Mouse (Mus musculus) hindbrain, postnatal 0 days (tissue): ENCODE measurements at regions not wholly inside any gene's neighbourhood (a gene's known extent, or its start where the extent isn't known, plus 50 kb on each side); places are given as distances from the start of the nearest gene placed in this dataset.

ENCODE experiments used
- ATAC-seq: fragments of 200-750 bp; cut with Nextera tagmentation; 2 replicates; pipeline ENCODE4 v1.8.0; 2017; ENCODE audit warnings: mild to moderate bottlenecking, moderate TSS enrichment, moderate library complexity
- DNase-seq: peaks from one replicate; pipeline ENCODE4 v3.0.0-alpha.2; 2015; ENCODE audit warnings: low spot score
- H3K27ac ChIP-seq: fragments of 300-500 bp; sonication (generic); 2 replicates; pipeline ENCODE4 v1.5.1; 2014; ENCODE audit warnings: mild to moderate bottlenecking
- H3K27me3 ChIP-seq: fragments of 300-500 bp; sonication (generic); 2 replicates; pipeline ENCODE4 v1.6.1; 2014; ENCODE audit warnings: low read length, mixed read lengths; ENCODE audit not compliant: insufficient read depth
- H3K36me3 ChIP-seq: fragments of 300-500 bp; sonication (generic); 2 replicates; pipeline ENCODE4 v1.6.1; 2014; ENCODE audit warnings: low read length, mixed read lengths; ENCODE audit not compliant: insufficient read depth
- H3K4me1 ChIP-seq: fragments of 300-500 bp; sonication (generic); 2 replicates; pipeline ENCODE4 v1.6.1; 2014; ENCODE audit warnings: antibody characterized with exemption, low read length, mixed read lengths; ENCODE audit not compliant: insufficient read depth
- H3K4me2 ChIP-seq: fragments of 300-500 bp; sonication (generic); 2 replicates; pipeline ENCODE4 v1.6.1; 2014; ENCODE audit warnings: low read depth, mild to moderate bottlenecking, low read length, moderate library complexity, mixed read lengths
- H3K4me3 ChIP-seq: fragments of 300-500 bp; sonication (generic); 2 replicates; pipeline ENCODE4 v1.5.1; 2014; ENCODE audit warnings: low read length
- H3K9ac ChIP-seq: fragments of 300-500 bp; sonication (generic); replicated peaks from 2 replicates; pipeline ENCODE4 v1.6.1; 2014; ENCODE audit warnings: mild to moderate bottlenecking, low read length, moderate library complexity, mixed read lengths
- H3K9me3 ChIP-seq: fragments of 300-500 bp; sonication (generic); 2 replicates; pipeline ENCODE4 v1.6.1; 2016; ENCODE audit warnings: low read length, mixed read lengths
- CTCF ChIP-seq: IDR thresholded peaks from 2 replicates; pipeline ENCODE4 v1.5.1; 2016; ENCODE audit warnings: antibody characterized with exemption, control low read depth, low read depth
- WGBS: fragments of 180-500 bp; shearing (Covaris S2); extraction: QIAGEN DNeasy Blood & Tissue Kit; methylation state at CpG from one replicate; pipeline ENCODE4 v1.1.7; 2014; 5-methylcytosine and 5-hydroxymethylcytosine counted together

DNA sequence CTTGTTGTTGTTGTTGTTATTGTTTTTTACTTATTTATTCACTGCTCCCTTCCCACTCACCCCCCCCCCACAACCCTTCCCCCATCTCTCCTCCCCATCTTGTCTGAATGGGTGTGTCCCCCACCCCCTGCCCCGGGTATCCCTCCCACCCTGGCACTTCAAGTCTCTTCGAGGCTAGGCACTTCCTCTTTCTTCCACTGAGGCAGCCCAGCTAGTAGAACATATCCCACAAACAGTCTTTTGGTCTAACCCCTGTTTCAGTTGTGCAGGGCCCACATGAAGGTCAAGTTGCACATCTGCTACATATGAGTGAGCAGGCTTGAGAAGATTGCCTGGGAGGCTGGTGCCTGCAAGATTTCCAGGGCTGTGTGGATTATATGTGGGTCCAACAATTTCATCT is 97.6 kb upstream of the Agr3 start:
- TF ChIP-seq CTCF: no peak
- ATAC-seq (no peak), DNase-seq (no peak)
- Histone ChIP-seq H3K27ac (no peak overlapping the region), H3K27me3 (no peaks in the 10 kb centered on the region), H3K4me1 (no peaks in the 10 kb centered on the region), H3K36me3 (no peaks in the 10 kb centered on the region), H3K9ac (no peak overlapping the region), H3K4me3 (no peak overlapping the region), H3K9me3 (no peaks in the 10 kb centered on the region), H3K4me2 (no peak overlapping the region)
- WGBS: 74% methylated on average over 2 of the region's 2 CpGs

DNA sequence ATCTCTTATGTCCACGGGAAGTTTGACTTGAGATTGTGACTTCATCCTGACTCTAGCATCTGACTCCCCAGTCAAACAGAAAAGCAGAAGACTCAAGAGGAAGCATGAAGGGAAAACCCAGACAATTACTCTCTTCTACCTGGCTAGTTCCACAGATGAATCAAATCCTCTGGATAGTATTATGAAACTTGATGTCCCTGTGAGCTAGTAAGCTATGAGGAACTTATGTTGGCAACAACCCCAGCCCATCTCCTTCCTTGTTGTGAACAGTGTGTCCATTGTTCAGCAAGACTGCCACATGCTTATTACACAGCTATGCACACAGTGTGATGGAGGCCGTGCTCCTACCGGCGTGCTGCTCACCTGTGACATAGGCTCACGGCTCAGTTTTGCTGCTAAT is 98.4 kb upstream of the Agr3 start:
- H3K4me1 ChIP-seq: no peaks in the 10 kb centered on the region
- no peak overlapping the region for H3K4me2 ChIP-seq
- 88% methylated on average over 5 of the region's 5 CpGs for WGBS
- H3K27me3 ChIP-seq: no peaks in the 10 kb centered on the region
- DNase-seq (no peak), ATAC-seq (no peak)
- no peaks in the 10 kb centered on the region for H3K36me3 ChIP-seq
- H3K4me3 ChIP-seq: no peak overlapping the region
- H3K27ac ChIP-seq: no peak overlapping the region
- no peak overlapping the region for H3K9ac ChIP-seq
- no peak for TF ChIP-seq CTCF
- no peaks in the 10 kb centered on the region for H3K9me3 ChIP-seq

DNA sequence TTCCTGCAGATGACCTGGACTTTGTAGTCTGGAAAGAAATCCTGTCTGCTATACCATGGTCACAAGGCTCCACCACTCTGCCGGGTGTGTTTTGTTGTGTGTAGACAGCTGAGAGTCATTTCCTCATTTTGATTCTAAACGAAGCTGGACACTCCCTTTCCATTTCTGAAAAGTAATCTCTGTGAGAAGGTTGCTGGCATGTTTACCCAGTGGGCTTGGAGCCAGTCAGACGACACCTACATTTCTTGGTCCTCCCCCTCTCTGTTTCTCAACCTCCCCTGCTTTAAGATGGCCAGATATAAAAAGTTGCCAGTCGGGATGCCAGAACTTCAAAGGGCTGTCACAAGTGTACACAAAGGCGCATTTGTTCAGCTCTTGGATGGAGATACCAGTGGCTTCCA is 100.8 kb upstream of the Agr3 start:
- no peaks in the 10 kb centered on the region for H3K4me1 ChIP-seq
- H3K9ac ChIP-seq: no peak overlapping the region
- H3K36me3 ChIP-seq: no peaks in the 10 kb centered on the region
- TF ChIP-seq CTCF: no peak
- peak; percentile 5 for DNase-seq
- no peak overlapping the region for H3K27ac ChIP-seq
- 31% methylated on average over 5 of the region's 5 CpGs for WGBS
- H3K9me3 ChIP-seq: no peaks in the 10 kb centered on the region
- H3K4me3 ChIP-seq: no peak overlapping the region
- H3K27me3 ChIP-seq: no peaks in the 10 kb centered on the region
- ATAC-seq: no peak
- H3K4me2 ChIP-seq: no peak overlapping the region

DNA sequence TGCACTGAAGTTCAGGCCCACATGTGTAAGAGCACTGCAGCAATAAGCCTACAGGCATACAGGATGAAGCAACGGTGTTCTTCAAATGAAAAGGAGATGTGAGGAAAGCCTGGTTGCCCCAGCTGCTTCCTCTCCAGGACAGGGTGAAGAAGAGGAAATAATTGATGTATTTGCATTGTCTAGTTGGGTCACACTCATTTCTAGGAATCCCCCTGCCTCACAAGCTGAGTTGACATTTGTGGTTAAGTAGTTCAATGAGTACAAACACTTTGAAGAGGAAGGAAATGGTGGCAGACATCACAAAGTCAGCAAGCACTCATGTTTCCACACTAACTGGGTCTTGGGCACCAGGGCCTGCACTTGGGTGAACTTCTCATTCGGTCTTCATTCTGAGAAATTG is 126.2 kb upstream of the Agr3 start:
- Histone ChIP-seq H3K4me3 (no peak overlapping the region), H3K9me3 (no peaks in the 10 kb centered on the region), H3K27me3 (no peaks in the 10 kb centered on the region), H3K36me3 (no peaks in the 10 kb centered on the region), H3K9ac (no peak overlapping the region), H3K4me2 (no peak overlapping the region), H3K27ac (no peak overlapping the region), H3K4me1 (no peaks in the 10 kb centered on the region)
- 81% methylated on average over 2 of the region's 2 CpGs for WGBS
- no peak for TF ChIP-seq CTCF
- no peak for ATAC-seq
- no peak for DNase-seq

GRCm38 (mm10) chr12:35775396-35775795 is 150.0 kb upstream of the Agr3 start:
- no peak overlapping the region for H3K4me3 ChIP-seq
- DNase-seq (no peak), ATAC-seq (no peak)
- no peaks in the 10 kb centered on the region for H3K27me3 ChIP-seq
- no peak overlapping the region for H3K27ac ChIP-seq
- H3K4me2 ChIP-seq: no peak overlapping the region
- no peaks in the 10 kb centered on the region for H3K36me3 ChIP-seq
- no peak for TF ChIP-seq CTCF
- H3K9me3 ChIP-seq: no peaks in the 10 kb centered on the region
- H3K4me1 ChIP-seq: no peaks in the 10 kb centered on the region
- no peak overlapping the region for H3K9ac ChIP-seq
- WGBS: 94% methylated on average over 2 of the region's 2 CpGs

GRCm38 (mm10) chr12:35770387-35771024 is 154.9 kb upstream of the Agr3 start:
- Histone ChIP-seq H3K4me2 (no peak overlapping the region), H3K27ac (no peak overlapping the region), H3K4me1 (no peaks in the 10 kb centered on the region), H3K9ac (no peak overlapping the region), H3K4me3 (no peak overlapping the region), H3K36me3 (no peaks in the 10 kb centered on the region), H3K27me3 (no peaks in the 10 kb centered on the region), H3K9me3 (no peaks in the 10 kb centered on the region)
- no peak for TF ChIP-seq CTCF
- 86% methylated on average over 5 of the region's 5 CpGs for WGBS
- DNase-seq: no peak
- ATAC-seq: no peak

GRCm38 (mm10) chr12:35758916-35759315 is 166.5 kb upstream of the Agr3 start:
- TF ChIP-seq CTCF: no peak
- ATAC-seq: no peak

More at GRCm38 (mm10) chr12:35758916-35759315, 166.5 kb upstream of the Agr3 start:
- H3K9ac ChIP-seq: no peak overlapping the region
- H3K27ac ChIP-seq: no peak overlapping the region
- H3K4me2 ChIP-seq: no peak overlapping the region
- H3K9me3 ChIP-seq: no peaks in the 10 kb centered on the region
- H3K4me3 ChIP-seq: no peak overlapping the region
- no peaks in the 10 kb centered on the region for H3K27me3 ChIP-seq
- 89% methylated on average over 1 of the region's 1 CpGs for WGBS
- no peaks in the 10 kb centered on the region for H3K4me1 ChIP-seq
- H3K36me3 ChIP-seq: no peaks in the 10 kb centered on the region
- DNase-seq: no peak
